Mouse (Mus musculus) midbrain, embryonic 13.5 days (tissue): ENCODE results near the gene Bak1. TPM values are rescaled to one million over a fixed set of nuclear protein-coding genes. Genes with fewer than 3 reads are reported as not detected.
"Not testable (repeated sequence)": the region's sequence is repeated elsewhere in the genome, so short reads cannot be mapped to it uniquely, and the experiment has no call there.

ENCODE experiments used
- ATAC-seq: fragments of 200-750 bp; cut with Nextera tagmentation; 2 replicates; pipeline ENCODE4 v1.8.0; 2017; ENCODE audit warnings: mild to moderate bottlenecking, moderate TSS enrichment, moderate library complexity
- H3K27ac ChIP-seq: fragments of 300-500 bp; sonication (generic); 2 replicates; pipeline ENCODE4 v1.5.1; 2015; ENCODE audit warnings: inconsistent platforms, mild to moderate bottlenecking, moderate library complexity
- H3K27me3 ChIP-seq: fragments of 300-500 bp; sonication (generic); 2 replicates; pipeline ENCODE4 v1.6.1; 2015; ENCODE audit warnings: mild to moderate bottlenecking, inconsistent platforms
- H3K36me3 ChIP-seq: fragments of 300-500 bp; sonication (generic); 2 replicates; pipeline ENCODE4 v1.6.1; 2015; ENCODE audit warnings: mild to moderate bottlenecking, inconsistent platforms
- H3K4me1 ChIP-seq: fragments of 300-500 bp; sonication (generic); replicated peaks from 2 replicates; pipeline ENCODE4 v1.6.1; 2015; ENCODE audit warnings: inconsistent platforms
- H3K4me2 ChIP-seq: fragments of 300-500 bp; sonication (generic); replicated peaks from 2 replicates; pipeline ENCODE4 v1.6.1; 2015; ENCODE audit warnings: moderate library complexity, mild to moderate bottlenecking, inconsistent platforms
- H3K4me3 ChIP-seq: fragments of 300-500 bp; sonication (generic); replicated peaks from 2 replicates; pipeline ENCODE4 v1.5.1; 2015; ENCODE audit warnings: mild to moderate bottlenecking, inconsistent platforms
- H3K9ac ChIP-seq: fragments of 300-500 bp; sonication (generic); replicated peaks from 2 replicates; pipeline ENCODE4 v1.6.1; 2015; ENCODE audit warnings: mild to moderate bottlenecking, inconsistent platforms
- H3K9me3 ChIP-seq: fragments of 300-500 bp; sonication (generic); 2 replicates; pipeline ENCODE4 v1.6.1; 2016; ENCODE audit warnings: mild to moderate bottlenecking, inconsistent platforms
- WGBS: fragments of 180-500 bp; shearing (Covaris S2); methylation state at CpG from one replicate; pipeline ENCODE4 v1.1.7; 2015; 5-methylcytosine and 5-hydroxymethylcytosine counted together
- polyA plus RNA-seq: library from polyadenylated mRNA; unstranded; fragments of >200 nt; fragmentation: Nextera tagmentation; extraction: Ambion mirVana; gene quantifications from 2 replicates; pipeline ENCODE4 v1.2.1, GENCODE M21; 2015

Gene Bak1
- polyA plus RNA-seq, 1 experiment from 2014 or later: 3.1 TPM

- Histone ChIP-seq H3K4me1 (no peaks in the 10 kb centered on the region), H3K4me3 (no peak overlapping the region), H3K36me3 (no peaks in the 10 kb centered on the region), H3K27me3 (no peaks in the 10 kb centered on the region), H3K4me2 (no peak overlapping the region), H3K9ac (no peak overlapping the region), H3K27ac (no peak overlapping the region), H3K9me3 (no peaks in the 10 kb centered on the region)
- no peak for ATAC-seq
- 80% methylated on average over 8 of the region's 8 CpGs for WGBS
Measured at GRCm38 (mm10) chr17:26995562-26995961, 33.2 kb downstream of the Bak1 start.

- H3K9ac ChIP-seq: no peak overlapping the region
- H3K27me3 ChIP-seq: no peaks in the 10 kb centered on the region
- H3K36me3 ChIP-seq: no peaks in the 10 kb centered on the region
- no peaks in the 10 kb centered on the region for H3K9me3 ChIP-seq
- H3K4me2 ChIP-seq: no peak overlapping the region
- no peak overlapping the region for H3K27ac ChIP-seq
- no peak overlapping the region for H3K4me3 ChIP-seq
- 89% methylated on average over 6 of the region's 6 CpGs for WGBS
- no peak for ATAC-seq
- no peaks in the 10 kb centered on the region for H3K4me1 ChIP-seq
Measured at GRCm38 (mm10) chr17:26995006-26995405, 33.8 kb downstream of the Bak1 start.

GRCm38 (mm10) chr17:26994410-26994809, 34.4 kb downstream of the Bak1 start:
- 86% methylated on average over 14 of the region's 14 CpGs for WGBS
- no peaks in the 10 kb centered on the region for H3K27me3 ChIP-seq
- no peak for ATAC-seq
- H3K27ac ChIP-seq: no peak overlapping the region
- no peak overlapping the region for H3K9ac ChIP-seq
- H3K9me3 ChIP-seq: no peaks in the 10 kb centered on the region
- no peak overlapping the region for H3K4me2 ChIP-seq
- H3K4me1 ChIP-seq: no peaks in the 10 kb centered on the region
- H3K4me3 ChIP-seq: no peak overlapping the region
- H3K36me3 ChIP-seq: no peaks in the 10 kb centered on the region

GRCm38 (mm10) chr17:26990521-26990920, 38.3 kb downstream of the Bak1 start:
- Histone ChIP-seq H3K4me3 (no peak overlapping the region), H3K27me3 (no peaks in the 10 kb centered on the region), H3K4me2 (no peak overlapping the region), H3K9ac (no peak overlapping the region), H3K4me1 (no peaks in the 10 kb centered on the region), H3K27ac (no peak overlapping the region), H3K36me3 (0 out of 2 replicates have a peak, but pooled peaks cover 3% of the 10 kb centered on the region), H3K9me3 (no peaks in the 10 kb centered on the region)
- no peak for ATAC-seq

- no peaks in the 10 kb centered on the region for H3K27me3 ChIP-seq
- no peak overlapping the region for H3K9ac ChIP-seq
- H3K9me3 ChIP-seq: no peaks in the 10 kb centered on the region
- 93% methylated on average over 10 of the region's 10 CpGs for WGBS
- no peaks in the 10 kb centered on the region for H3K4me1 ChIP-seq
- H3K4me2 ChIP-seq: no peak overlapping the region
- no peak for ATAC-seq
- 0 out of 2 replicates have a peak, but pooled peaks cover 9% of the 10 kb centered on the region for H3K36me3 ChIP-seq
- no peak overlapping the region for H3K4me3 ChIP-seq
- no peak overlapping the region for H3K27ac ChIP-seq
Measured at GRCm38 (mm10) chr17:26985503-26986179, 43.2 kb downstream of the Bak1 start.

- no peak overlapping the region for H3K4me3 ChIP-seq
- H3K4me2 ChIP-seq: no peak overlapping the region
- no peak overlapping the region for H3K27ac ChIP-seq
- 0 out of 2 replicates have a peak, but pooled peaks cover 3% of the 10 kb centered on the region for H3K4me1 ChIP-seq
- peaks cover 29% of the 10 kb centered on the region for H3K36me3 ChIP-seq
- no peak overlapping the region for H3K9ac ChIP-seq
- ATAC-seq: no peak
- no peaks in the 10 kb centered on the region for H3K27me3 ChIP-seq
- WGBS: 98% methylated on average over 4 of the region's 4 CpGs
- H3K9me3 ChIP-seq: no peaks in the 10 kb centered on the region
Measured at GRCm38 (mm10) chr17:26983382-26983781, 45.4 kb downstream of the Bak1 start.

GRCm38 (mm10) chr17:26981050-26981449, 47.8 kb downstream of the Bak1 start:
- Histone ChIP-seq H3K9me3 (no peaks in the 10 kb centered on the region), H3K4me1 (peaks cover 14% of the 10 kb centered on the region), H3K27ac (no peak overlapping the region), H3K36me3 (peaks cover 46% of the 10 kb centered on the region), H3K9ac (no peak overlapping the region), H3K4me2 (no peak overlapping the region), H3K27me3 (no peaks in the 10 kb centered on the region), H3K4me3 (no peak overlapping the region)
- no peak for ATAC-seq
- 78% methylated on average over 2 of the region's 2 CpGs for WGBS

GRCm38 (mm10) chr17:26979426-26979825, 49.4 kb downstream of the Bak1 start:
- Histone ChIP-seq H3K27ac (no peak overlapping the region), H3K9me3 (no peaks in the 10 kb centered on the region), H3K4me1 (peaks cover 30% of the 10 kb centered on the region), H3K4me2 (no peak overlapping the region), H3K36me3 (peaks cover 63% of the 10 kb centered on the region), H3K9ac (no peak overlapping the region), H3K27me3 (no peaks in the 10 kb centered on the region), H3K4me3 (no peak overlapping the region)
- no peak for ATAC-seq
- WGBS: 83% methylated on average over 2 of the region's 2 CpGs

- H3K4me1 ChIP-seq: peaks cover 43% of the 10 kb centered on the region
- H3K4me2 ChIP-seq, H3K9ac ChIP-seq, H3K4me3 ChIP-seq, H3K27me3 ChIP-seq, H3K27ac ChIP-seq, H3K9me3 ChIP-seq, ATAC-seq: not testable (repeated sequence)
- H3K36me3 ChIP-seq: peaks cover 63% of the 10 kb centered on the region
- 93% methylated on average over 6 of the region's 6 CpGs for WGBS
Measured at GRCm38 (mm10) chr17:26977354-26977753, 51.5 kb downstream of the Bak1 start.

- peaks cover 57% of the 10 kb centered on the region for H3K4me1 ChIP-seq
- peaks cover 63% of the 10 kb centered on the region for H3K36me3 ChIP-seq
- no peak for ATAC-seq
- H3K27ac ChIP-seq: no peak overlapping the region
- no peak overlapping the region for H3K4me2 ChIP-seq
- no peak overlapping the region for H3K4me3 ChIP-seq
- no peaks in the 10 kb centered on the region for H3K27me3 ChIP-seq
- no peaks in the 10 kb centered on the region for H3K9me3 ChIP-seq
- no peak overlapping the region for H3K9ac ChIP-seq
Measured at GRCm38 (mm10) chr17:26975415-26975814, 53.4 kb downstream of the Bak1 start.

- Histone ChIP-seq H3K9ac (no peak overlapping the region; the same call in 1 of the 2 replicates), H3K27ac (no peak overlapping the region), H3K36me3 (peaks cover 62% of the 10 kb centered on the region), H3K4me3 (peak overlapping the region; percentile 75; the same call in 1 of the 2 replicates), H3K4me2 (peak overlapping the region; percentile 86), H3K27me3 (no peaks in the 10 kb centered on the region), H3K4me1 (peaks cover 57% of the 10 kb centered on the region), H3K9me3 (no peaks in the 10 kb centered on the region)
- no peak for ATAC-seq
- WGBS: 92% methylated on average over 15 of the region's 15 CpGs
Measured at GRCm38 (mm10) chr17:26974547-26974946, 54.3 kb downstream of the Bak1 start.

- ATAC-seq: peak; percentile 99
- Histone ChIP-seq H3K36me3 (peaks cover 60% of the 10 kb centered on the region), H3K27me3 (no peaks in the 10 kb centered on the region), H3K9ac (peak within 1 kb of the TSS; percentile 73), H3K27ac (peak within 1 kb of the TSS; percentile 67), H3K4me2 (peak within 1 kb of the TSS; percentile 86), H3K4me3 (peak within 1 kb of the TSS; percentile 75), H3K4me1 (peaks cover 54% of the 10 kb centered on the region), H3K9me3 (no peaks in the 10 kb centered on the region)
- under 1% methylated on average over 75 of the region's 75 CpGs for WGBS
Measured at GRCm38 (mm10) chr17:26972703-26973574, 55.9 kb downstream of the Bak1 start, which contains the start of gene Zbtb9. Zbtb9 (plus strand) TSS chr17:26973167.
